Mouse (Mus musculus): ENCODE measurements around the gene Gja3. TPM values are rescaled to one million over a fixed set of nuclear protein-coding genes. Genes with fewer than 3 reads are reported as not detected.

Gene Gja3
- polyA plus RNA-seq, 1 experiment from 2014 or later: 1.3 TPM

Other genes starting within 250 kb of the Gja3 start
- gene Zmym5, start 246.4 kb downstream of the Gja3 start, polyA plus RNA-seq (2014; fragmentation: Nextera tagmentation; extraction: Ambion mirVana): 26.0 and 26.3 TPM in 2 replicates
- gene Zmym2, start 171.4 kb downstream of the Gja3 start, polyA plus RNA-seq (2014; fragmentation: Nextera tagmentation; extraction: Ambion mirVana): 53.0 and 60.8 TPM in 2 replicates
- gene Gjb2, start 46.6 kb upstream of the Gja3 start, polyA plus RNA-seq (2014; fragmentation: Nextera tagmentation; extraction: Ambion mirVana): 22.1 and 25.4 TPM in 2 replicates
- not detected in 2 replicates for gene Gm4491, start 57.8 kb upstream of the Gja3 start, polyA plus RNA-seq (2014; fragmentation: Nextera tagmentation; extraction: Ambion mirVana)
- gene Gjb6, start 75.5 kb upstream of the Gja3 start, polyA plus RNA-seq (2014; fragmentation: Nextera tagmentation; extraction: Ambion mirVana): 23.0 and 25.9 TPM in 2 replicates